Mouse (Mus musculus): ENCODE results near the gene Mageh1. TPM values are rescaled to one million over a fixed set of nuclear protein-coding genes. Genes with fewer than 3 reads are reported as not detected.
A peak's percentile ranks its signal among the peaks of the same experiment; 100 is the strongest.
"Not testable (repeated sequence)": the region's sequence is repeated elsewhere in the genome, so short reads cannot be mapped to it uniquely, and the experiment has no call there.

The Mageh1 gene
- total RNA-seq (2012; rRNA removed) (11.3 and 11.7 TPM in 2 replicates), total RNA-seq (2014; rRNA removed) (13.3 and 15.2 TPM in 2 replicates), polyA plus RNA-seq (2012; ENCODE audit: insufficient read length, low read depth) (8.7 and 9.5 TPM in 2 replicates)

- Histone ChIP-seq H3K4me2 (ENCODE audit: insufficient read depth, low read depth, poor library complexity, severe bottlenecking) (peak within 1 kb of the TSS; percentile 50), H3K79me2 (replicated peaks; ENCODE audit: control insufficient read depth, extremely low read depth, insufficient read depth, poor library complexity, severe bottlenecking) (no peaks in the 10 kb centered on the region), H3K9ac (ENCODE audit: insufficient read depth, low read depth) (peak within 1 kb of the TSS; percentile 75), H3K27me3 (replicated peaks) (no peaks in the 10 kb centered on the region), H3K27ac (ENCODE audit: insufficient read depth, low read depth) (0 out of 2 replicates have a peak within 1 kb of the TSS, but pooled peaks have one; percentile 31), H3K4me3 (replicated peaks in 1 of 3; ENCODE audit: low read depth in 2 of 3, low read length in 2 of 3, poor library complexity in 1 of 3) (peak within 1 kb of the TSS; percentile 41 to 69 (median 63)), H3K9me3 (replicated peaks; ENCODE audit: low read length) (no peaks in the 10 kb centered on the region), H3K36me3 (replicated peaks in 1 of 2; ENCODE audit: control insufficient read depth in 1 of 2, insufficient read depth in 1 of 2, low read length in 1 of 2) (no peaks in the 10 kb centered on the region), H3K4me1 (ENCODE audit: control insufficient read depth in 1 of 2, insufficient read depth in 2 of 2) (no peaks in the 10 kb centered on the region)
- in situ Hi-C loops (cut with MboI; ENCODE audit: low pct_ligation_motif_present, low pct_unique_long_range_greater_than_20kb, low sequenced_read_pairs) (no loop called here), dilution Hi-C loops (cut with MboI; ENCODE audit: extremely low pct_ligation_motif_present, extremely low pct_unique_long_range_greater_than_20kb, low sequenced_read_pairs) (no loop called here)
- peak; percentile 82 for DNase-seq (ENCODE audit: extremely low read depth)
- TF ChIP-seq MAZ (IDR thresholded peaks at IDR 0.05; ENCODE audit: low read depth, low read length) (0 out of 2 replicates have a peak, but pooled peaks have one; percentile 41), BHLHE40 (IDR thresholded peaks at IDR 0.05; ENCODE audit: low read depth, low read length) (0 out of 2 replicates have a peak, but pooled peaks have one; percentile 13), ELF1 (IDR thresholded peaks at IDR 0.05; ENCODE audit: low read depth, low read length) (peak; percentile 72), ZKSCAN1 (IDR thresholded peaks at IDR 0.05; ENCODE audit: borderline replicate concordance, low read depth, low read length) (no peak), MXI1 (IDR thresholded peaks at IDR 0.05; ENCODE audit: low read depth, low read length) (peak; percentile 48; the same call in 1 of the 2 replicates), NRF1 (IDR thresholded peaks at IDR 0.05; ENCODE audit: low read depth, low read length) (peak; percentile 66), RCOR1 (conservative IDR thresholded peaks at IDR 0.05; ENCODE audit: low read depth, low read length) (no peak), NELFE (IDR thresholded peaks at IDR 0.05; ENCODE audit: low read depth, low read length) (0 out of 2 replicates have a peak, but pooled peaks have one; percentile 44), IRF4 (IDR thresholded peaks at IDR 0.05; ENCODE audit: low read depth, low read length) (peak; percentile 62; the same call in 1 of the 2 replicates), POLR2A (IDR thresholded peaks at IDR 0.05; ENCODE audit: low read depth, low read length) (peak; percentile 52), HCFC1 (IDR thresholded peaks at IDR 0.05; ENCODE audit: low read depth, low read length) (peak; percentile 69), MAFK (IDR thresholded peaks at IDR 0.05; ENCODE audit: insufficient replicate concordance, low read length) (no peak)
These were observed at the start of gene Mageh1 for GRCm38 (mm10) chrX:153037087-153037971. Gene Mageh1, minus strand, starts transcription at chrX:153037575.

GRCm38 (mm10) chrX:153037972-153038744, 783 bp upstream of the Mageh1 start:
- H3K9ac ChIP-seq (ENCODE audit: insufficient read depth, low read depth); H3K27me3 ChIP-seq (replicated peaks); H3K79me2 ChIP-seq (replicated peaks; ENCODE audit: control insufficient read depth, extremely low read depth, insufficient read depth, poor library complexity, severe bottlenecking); H3K36me3 ChIP-seq (replicated peaks in 1 of 2; ENCODE audit: control insufficient read depth in 1 of 2, insufficient read depth in 1 of 2, low read length in 1 of 2); H3K27ac ChIP-seq (ENCODE audit: insufficient read depth, low read depth); dilution Hi-C loops (cut with MboI; ENCODE audit: extremely low pct_ligation_motif_present, extremely low pct_unique_long_range_greater_than_20kb, low sequenced_read_pairs); H3K4me2 ChIP-seq (ENCODE audit: insufficient read depth, low read depth, poor library complexity, severe bottlenecking); DNase-seq (ENCODE audit: extremely low read depth); H3K4me1 ChIP-seq (ENCODE audit: control insufficient read depth in 1 of 2, insufficient read depth in 2 of 2); H3K4me3 ChIP-seq (replicated peaks in 1 of 3; ENCODE audit: low read depth in 2 of 3, low read length in 2 of 3, poor library complexity in 1 of 3); H3K9me3 ChIP-seq (replicated peaks; ENCODE audit: low read length); in situ Hi-C loops (cut with MboI; ENCODE audit: low pct_ligation_motif_present, low pct_unique_long_range_greater_than_20kb, low sequenced_read_pairs): not testable (repeated sequence)

GRCm38 (mm10) chrX:153031547-153031946, 5.8 kb downstream of the Mageh1 start:
- H3K4me2 ChIP-seq (ENCODE audit: insufficient read depth, low read depth, poor library complexity, severe bottlenecking) = not testable (repeated sequence)

GRCm38 (mm10) chrX:153025709-153026108, 11.7 kb downstream of the Mageh1 start:
- dilution Hi-C loops (cut with MboI; ENCODE audit: extremely low pct_ligation_motif_present, extremely low pct_unique_long_range_greater_than_20kb, low sequenced_read_pairs); in situ Hi-C loops (cut with MboI; ENCODE audit: low pct_ligation_motif_present, low pct_unique_long_range_greater_than_20kb, low sequenced_read_pairs); H3K27me3 ChIP-seq (replicated peaks): not testable (repeated sequence)

More at GRCm38 (mm10) chrX:153031547-153031946, 5.8 kb downstream of the Mageh1 start:
- H3K79me2 ChIP-seq (replicated peaks; ENCODE audit: control insufficient read depth, extremely low read depth, insufficient read depth, poor library complexity, severe bottlenecking); H3K9me3 ChIP-seq (replicated peaks; ENCODE audit: low read length); H3K4me1 ChIP-seq (ENCODE audit: control insufficient read depth in 1 of 2, insufficient read depth in 2 of 2); H3K36me3 ChIP-seq (replicated peaks in 1 of 2; ENCODE audit: control insufficient read depth in 1 of 2, insufficient read depth in 1 of 2, low read length in 1 of 2); DNase-seq (ENCODE audit: extremely low read depth); H3K27ac ChIP-seq (ENCODE audit: insufficient read depth, low read depth); H3K9ac ChIP-seq (ENCODE audit: insufficient read depth, low read depth); H3K27me3 ChIP-seq (replicated peaks); H3K4me3 ChIP-seq (replicated peaks in 1 of 3; ENCODE audit: low read depth in 2 of 3, low read length in 2 of 3, poor library complexity in 1 of 3); in situ Hi-C loops (cut with MboI; ENCODE audit: low pct_ligation_motif_present, low pct_unique_long_range_greater_than_20kb, low sequenced_read_pairs); dilution Hi-C loops (cut with MboI; ENCODE audit: extremely low pct_ligation_motif_present, extremely low pct_unique_long_range_greater_than_20kb, low sequenced_read_pairs): not testable (repeated sequence)

More at GRCm38 (mm10) chrX:153025709-153026108, 11.7 kb downstream of the Mageh1 start:
- H3K4me3 ChIP-seq (replicated peaks in 1 of 3; ENCODE audit: low read depth in 2 of 3, low read length in 2 of 3, poor library complexity in 1 of 3); DNase-seq (ENCODE audit: extremely low read depth); H3K9ac ChIP-seq (ENCODE audit: insufficient read depth, low read depth); H3K4me1 ChIP-seq (ENCODE audit: control insufficient read depth in 1 of 2, insufficient read depth in 2 of 2); H3K9me3 ChIP-seq (replicated peaks; ENCODE audit: low read length); H3K36me3 ChIP-seq (replicated peaks in 1 of 2; ENCODE audit: control insufficient read depth in 1 of 2, insufficient read depth in 1 of 2, low read length in 1 of 2); H3K79me2 ChIP-seq (replicated peaks; ENCODE audit: control insufficient read depth, extremely low read depth, insufficient read depth, poor library complexity, severe bottlenecking); H3K27ac ChIP-seq (ENCODE audit: insufficient read depth, low read depth); H3K4me2 ChIP-seq (ENCODE audit: insufficient read depth, low read depth, poor library complexity, severe bottlenecking): not testable (repeated sequence)
